Mouse (Mus musculus) kidney, adult 11 months (tissue): ENCODE results near the gene Zscan22.
A peak's percentile ranks its signal among the peaks of the same experiment; 100 is the strongest.
"Not testable (repeated sequence)": the region's sequence is repeated elsewhere in the genome, so short reads cannot be mapped to it uniquely, and the experiment has no call there.

Experiments
- DNase-seq: peaks from one replicate; pipeline ENCODE4 v3.0.0; 2022

Zscan22 gene

DNA sequence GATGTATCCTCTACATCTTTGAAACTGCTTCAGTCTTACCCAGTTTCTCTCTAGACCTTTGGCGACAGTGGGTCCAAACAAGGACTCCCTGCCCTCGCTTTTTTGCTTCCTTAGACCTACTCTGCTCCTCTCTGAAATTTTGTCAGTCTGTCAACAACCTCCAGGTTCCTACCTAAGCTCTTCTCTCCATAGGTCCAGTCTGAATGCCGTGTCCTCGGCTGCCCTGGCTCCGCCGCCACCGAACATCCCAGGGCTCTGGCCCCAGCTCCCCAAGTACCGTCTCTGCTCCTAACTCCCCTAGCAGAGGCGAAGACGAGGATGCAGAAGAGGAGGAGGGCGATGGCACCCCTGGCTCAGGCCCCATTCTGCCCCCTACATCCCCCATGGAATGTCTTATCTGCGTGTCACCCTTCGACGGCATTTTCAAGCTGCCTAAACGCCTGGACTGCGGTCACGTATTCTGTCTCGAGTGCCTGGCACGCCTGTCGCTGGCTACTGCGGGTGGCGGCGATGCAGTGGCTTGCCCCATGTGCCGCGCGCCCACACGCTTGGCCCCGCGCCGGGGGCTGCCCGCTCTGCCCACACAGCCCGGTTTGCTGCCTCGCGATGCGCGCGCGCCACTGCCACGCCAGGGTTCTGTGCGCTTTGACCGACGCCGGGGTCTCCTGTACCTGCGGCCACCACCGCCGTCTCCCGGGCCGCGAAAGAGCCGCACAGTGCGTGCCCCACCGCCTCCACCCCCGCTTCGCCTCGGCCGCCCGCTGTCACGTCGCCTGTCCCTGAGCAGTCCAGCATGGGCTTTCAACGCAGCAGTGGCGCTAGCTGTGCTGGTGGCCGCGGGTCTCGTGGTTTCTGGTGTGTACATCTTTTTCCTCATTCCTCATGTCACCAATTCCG is 30.3 kb downstream of the Zscan22 start:
- no peak for DNase-seq

DNA sequence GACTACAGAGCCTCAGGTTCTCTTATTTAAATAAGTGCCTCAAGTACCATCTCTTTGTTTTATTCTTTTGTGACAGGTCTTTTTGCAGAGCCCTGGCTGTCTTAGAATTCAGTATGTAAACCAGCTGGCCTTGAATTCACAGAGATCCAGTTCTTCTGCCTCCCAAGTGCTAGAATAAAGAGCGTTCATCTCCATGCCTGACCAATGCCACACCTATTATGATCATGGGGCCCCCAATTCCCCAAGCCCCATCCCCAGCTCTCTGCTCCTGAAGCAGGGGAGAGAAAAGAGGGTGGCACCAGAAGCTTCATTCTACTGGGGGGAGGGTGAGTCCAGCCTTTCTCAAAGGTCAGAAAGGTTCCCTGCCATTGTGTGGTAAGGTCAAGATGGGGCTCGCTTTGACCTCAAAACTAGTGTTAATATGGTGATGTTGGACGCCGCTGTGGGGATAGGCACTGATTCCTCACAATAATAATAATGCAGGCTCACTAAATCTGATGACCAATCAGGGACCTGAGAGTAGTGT is 36.1 kb downstream of the Zscan22 start:
- DNase-seq = no peak

DNA sequence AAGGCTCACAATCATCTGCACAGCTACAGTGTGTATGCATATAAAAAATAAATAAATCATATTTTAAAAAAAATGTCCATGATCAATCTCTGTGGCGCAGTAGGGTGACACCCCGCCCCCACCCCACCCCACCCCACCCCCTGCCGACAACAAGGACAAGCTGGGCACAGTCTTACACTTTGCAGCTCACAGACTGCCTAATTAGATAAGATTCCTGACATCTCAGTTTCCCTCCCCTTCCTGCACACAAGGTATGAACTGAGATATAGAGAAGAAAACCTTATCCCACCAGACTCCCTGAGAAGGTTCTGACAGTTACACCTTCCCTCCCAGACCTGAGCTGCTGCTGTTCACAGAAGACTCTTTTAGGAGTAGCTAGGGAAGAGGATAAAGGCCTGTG is 37.2 kb downstream of the Zscan22 start:
- no peak for DNase-seq

DNA sequence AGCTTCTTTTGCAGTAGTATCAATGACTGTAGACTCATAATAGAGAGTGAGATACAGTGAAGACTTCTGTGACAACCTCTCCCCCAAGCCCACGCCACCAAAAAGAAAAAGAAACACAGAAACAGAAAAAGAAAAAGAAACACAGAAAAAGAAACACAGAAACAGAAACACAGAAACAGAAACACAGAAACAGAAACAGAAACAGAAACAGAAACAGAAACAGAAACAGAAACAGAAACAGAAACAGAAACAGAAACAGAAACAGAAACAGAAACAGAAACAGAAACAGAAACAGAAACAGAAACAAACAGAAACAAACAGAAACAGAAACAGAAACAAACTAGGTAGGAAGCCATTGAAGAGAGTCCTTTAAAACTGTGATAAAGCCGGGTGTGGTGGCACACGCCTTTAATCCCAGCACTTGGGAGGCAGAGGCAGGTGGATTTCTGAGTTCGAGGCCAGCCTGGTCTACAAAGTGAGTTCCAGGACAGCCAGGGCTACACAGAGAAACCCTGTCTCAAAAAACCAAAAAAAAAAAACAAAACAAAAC is 39.7 kb downstream of the Zscan22 start:
- not testable (repeated sequence) for DNase-seq

DNA sequence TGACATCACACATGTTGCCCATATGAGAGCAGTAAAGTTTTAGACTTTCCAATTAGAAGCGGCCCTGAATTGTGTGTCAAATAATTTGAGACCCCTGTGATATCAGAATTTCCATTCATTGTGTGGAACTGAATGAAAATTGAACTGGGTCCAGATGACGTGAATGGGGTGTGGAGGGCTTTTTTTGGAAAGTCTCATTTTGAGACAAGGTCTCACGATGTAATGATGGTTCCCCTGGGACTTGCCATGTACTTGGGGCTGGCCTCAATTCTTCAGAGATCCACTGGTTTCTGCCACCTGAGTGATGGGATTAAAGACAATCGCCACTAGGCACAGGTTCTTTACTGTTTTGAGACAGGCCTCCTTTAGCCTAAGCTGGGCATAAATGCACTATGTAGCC is 43.0 kb downstream of the Zscan22 start:
- no peak for DNase-seq

DNA sequence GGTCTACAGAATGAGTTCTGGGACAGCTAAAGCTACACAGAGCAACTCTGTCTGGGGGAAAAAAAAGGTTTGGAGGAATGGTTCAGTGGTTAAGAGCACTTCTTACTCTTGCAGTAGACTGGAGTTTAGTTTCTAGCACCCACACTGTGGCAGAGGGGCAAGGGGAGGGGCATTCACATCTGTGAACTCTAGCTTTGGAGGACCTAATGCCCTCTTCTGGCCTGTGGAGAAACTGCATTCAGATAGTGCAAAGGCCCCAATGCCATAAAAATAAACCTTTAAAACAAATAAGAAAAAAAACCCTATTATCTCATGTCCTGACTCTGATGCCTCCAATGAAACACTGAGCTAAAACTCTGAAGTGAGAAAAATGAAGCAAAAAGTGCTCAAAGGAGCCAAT is 45.9 kb downstream of the Zscan22 start:
- no peak for DNase-seq

DNA sequence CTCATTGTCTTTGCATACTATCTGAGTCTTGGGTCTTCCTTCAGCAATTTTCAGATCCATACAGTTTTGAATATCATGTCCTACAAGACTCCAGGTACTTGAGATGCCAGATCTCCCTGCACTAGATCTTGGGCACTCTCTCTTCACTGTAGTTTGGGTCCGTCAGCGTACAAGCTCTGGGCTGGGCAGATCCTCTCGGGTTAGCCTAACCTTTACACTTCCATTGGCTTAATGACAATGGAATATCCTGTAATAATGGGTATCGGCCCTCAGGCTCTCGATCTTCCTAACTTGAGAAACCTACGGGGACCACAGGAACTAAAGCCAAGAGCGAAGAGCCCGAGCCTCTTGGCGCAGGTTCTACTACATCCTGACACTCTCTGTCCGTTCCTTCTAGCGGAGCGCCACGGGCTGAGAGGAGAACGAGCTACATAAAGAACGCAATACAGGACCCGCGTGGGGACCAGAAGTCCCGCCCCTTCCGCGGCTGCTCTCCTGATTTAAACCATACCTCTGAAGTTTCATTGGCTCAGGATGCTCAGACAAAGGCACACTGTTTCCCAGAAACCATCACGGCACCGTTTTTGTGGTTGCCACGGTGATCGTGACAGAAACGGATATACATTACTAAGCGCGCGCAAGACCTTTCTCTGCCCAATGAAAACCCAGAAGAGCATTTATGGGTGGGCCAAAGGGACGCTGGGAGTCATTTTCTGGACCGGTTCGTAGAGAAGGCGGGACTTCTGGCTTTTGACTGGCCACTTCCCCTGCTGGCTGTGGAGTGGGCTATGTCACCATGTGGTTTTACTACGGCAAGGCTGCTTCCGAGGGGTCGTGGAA is 51.6 kb downstream of the Zscan22 start:
- DNase-seq = peak; percentile 98

DNA sequence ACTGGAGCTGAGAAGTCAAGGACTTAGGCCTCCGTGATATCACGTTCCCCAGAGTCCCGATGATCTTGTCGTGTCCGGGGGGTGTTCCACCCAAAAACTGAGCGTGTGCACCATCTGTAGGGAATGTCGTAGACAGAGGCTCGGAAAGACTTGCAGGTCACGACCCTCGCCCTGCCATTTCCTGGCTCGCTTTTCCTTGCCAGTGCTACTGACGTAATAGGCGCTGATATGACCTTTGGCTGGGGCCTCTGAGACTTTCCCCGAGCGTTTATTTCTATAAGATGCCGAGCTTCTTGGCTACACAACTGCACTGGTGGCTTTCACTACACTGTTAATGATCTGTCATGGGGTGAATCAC is 52.2 kb downstream of the Zscan22 start:
- no peak for DNase-seq

DNA sequence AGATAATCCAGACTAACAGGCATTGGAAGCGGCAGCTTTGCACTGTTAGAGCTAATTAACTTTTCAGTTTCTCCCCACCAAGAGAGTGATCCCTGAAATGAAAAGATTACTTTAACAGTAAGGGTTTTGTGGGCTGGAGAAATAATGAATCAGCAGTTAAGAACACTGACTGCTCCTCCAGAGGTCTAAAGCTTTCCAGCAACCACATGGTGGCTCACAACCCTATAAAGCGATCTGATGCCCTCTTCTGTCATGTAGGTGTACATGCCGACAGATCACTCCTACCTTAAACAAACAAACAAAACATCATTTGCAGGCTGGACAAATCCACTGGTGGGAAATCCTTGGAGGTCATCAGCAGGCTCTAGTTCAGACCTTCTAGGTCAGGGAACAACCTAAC is 57.3 kb downstream of the Zscan22 start:
- no peak for DNase-seq

DNA sequence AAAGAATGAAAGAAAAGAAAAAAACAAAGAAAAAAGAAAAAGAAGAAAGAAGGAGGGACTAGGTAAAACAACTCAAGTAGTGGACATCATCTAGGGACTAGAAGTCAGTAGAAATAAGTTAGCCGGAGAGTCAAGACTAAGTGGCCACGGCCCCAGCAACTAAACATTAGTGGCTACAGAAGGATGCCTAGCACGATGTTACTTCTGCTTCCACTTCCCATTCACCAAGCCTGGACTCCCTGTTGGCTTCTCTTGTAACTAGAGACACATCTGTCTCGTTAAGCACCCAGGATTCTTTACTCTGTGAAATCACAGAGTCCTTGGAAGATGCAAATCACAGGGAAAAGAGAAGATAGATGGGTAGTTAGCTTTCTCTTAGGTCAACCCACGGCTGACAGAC is 59.9 kb downstream of the Zscan22 start:
- DNase-seq = no peak
